Mouse (Mus musculus) liver, embryonic 13.5 days (tissue): ENCODE data around the gene Ms4a6b. TPM values are rescaled to one million over a fixed set of nuclear protein-coding genes. Genes with fewer than 3 reads are reported as not detected.
"Not testable (repeated sequence)": the region's sequence is repeated elsewhere in the genome, so short reads cannot be mapped to it uniquely, and the experiment has no call there.

Experiments
- ATAC-seq: fragments of 200-750 bp; cut with Nextera tagmentation; 2 replicates; pipeline ENCODE4 v1.8.0; 2017; ENCODE audit warnings: low read depth, mild to moderate bottlenecking, moderate number of reproducible peaks, moderate library complexity
- DNase-seq: peaks from one replicate; pipeline ENCODE4 v3.0.0; 2022
- H3K27ac ChIP-seq: fragments of 300-500 bp; sonication (generic); 2 replicates; pipeline ENCODE4 v1.5.1; 2015; ENCODE audit warnings: moderate library complexity, mild to moderate bottlenecking, inconsistent platforms
- H3K27me3 ChIP-seq: fragments of 300-500 bp; sonication (generic); 2 replicates; pipeline ENCODE4 v1.6.1; 2015; ENCODE audit warnings: mild to moderate bottlenecking, inconsistent platforms
- H3K36me3 ChIP-seq: fragments of 300-500 bp; sonication (generic); 2 replicates; pipeline ENCODE4 v1.6.1; 2015; ENCODE audit warnings: mild to moderate bottlenecking, inconsistent platforms
- H3K4me1 ChIP-seq: fragments of 300-500 bp; sonication (generic); replicated peaks from 2 replicates; pipeline ENCODE4 v1.6.1; 2015; ENCODE audit warnings: inconsistent platforms
- H3K4me2 ChIP-seq: fragments of 300-500 bp; sonication (generic); 2 replicates; pipeline ENCODE4 v1.6.1; 2015; ENCODE audit warnings: inconsistent platforms, mild to moderate bottlenecking, moderate library complexity
- H3K4me3 ChIP-seq: fragments of 300-500 bp; sonication (generic); replicated peaks from 2 replicates; pipeline ENCODE4 v1.5.1; 2015; ENCODE audit warnings: mild to moderate bottlenecking, inconsistent platforms
- H3K9ac ChIP-seq: fragments of 300-500 bp; sonication (generic); 2 replicates; pipeline ENCODE4 v1.6.1; 2015; ENCODE audit warnings: mild to moderate bottlenecking, inconsistent platforms
- H3K9me3 ChIP-seq: fragments of 300-500 bp; sonication (generic); replicated peaks from 2 replicates; pipeline ENCODE4 v1.6.1; 2016; ENCODE audit warnings: inconsistent platforms
- WGBS: fragments of 180-500 bp; shearing (Covaris S2); methylation state at CpG from one replicate; pipeline ENCODE4 v1.1.7; 2015; ENCODE audit not compliant: insufficient replicate concordance; 5-methylcytosine and 5-hydroxymethylcytosine counted together
- polyA plus RNA-seq: library from polyadenylated mRNA; unstranded; fragments of >200 nt; fragmentation: Nextera tagmentation; extraction: Ambion mirVana; gene quantifications from 2 replicates; pipeline ENCODE4 v1.2.1, GENCODE M21; 2015

The Ms4a6b gene
- 2.2 and 2.5 TPM in 2 replicates for polyA plus RNA-seq

GRCm38 (mm10) chr19:11516246-11516645 lies at the start of gene Ms4a6b:
Ms4a6b (plus strand) TSS chr19:11516512.
- no peak for DNase-seq
- Histone ChIP-seq H3K27me3 (no peaks in the 10 kb centered on the region), H3K36me3 (no peaks in the 10 kb centered on the region), H3K4me3 (no peak within 1 kb of the TSS), H3K9ac (no peak within 1 kb of the TSS), H3K4me2 (no peak within 1 kb of the TSS), H3K9me3 (no peaks in the 10 kb centered on the region), H3K27ac (no peak within 1 kb of the TSS), H3K4me1 (no peaks in the 10 kb centered on the region)
- ATAC-seq = no peak

- not testable (repeated sequence) for H3K9ac ChIP-seq, H3K27ac ChIP-seq, H3K4me3 ChIP-seq, H3K4me2 ChIP-seq, H3K4me1 ChIP-seq, DNase-seq, ATAC-seq, H3K9me3 ChIP-seq, H3K27me3 ChIP-seq, H3K36me3 ChIP-seq
- 41% methylated on average over 1 of the region's 1 CpGs for WGBS
These were observed 48.0 kb upstream of the Ms4a6b start for GRCm38 (mm10) chr19:11468361-11468760.

- H3K27me3 ChIP-seq, H3K36me3 ChIP-seq, H3K4me3 ChIP-seq, H3K4me2 ChIP-seq, H3K9ac ChIP-seq, H3K9me3 ChIP-seq, DNase-seq, ATAC-seq, H3K4me1 ChIP-seq: not testable (repeated sequence)
- WGBS = 28% methylated on average over 4 of the region's 4 CpGs
- peak within 1 kb of the TSS; percentile 4; the same call in 1 of the 2 replicates for H3K27ac ChIP-seq
These were observed 47.1 kb upstream of the Ms4a6b start, which contains the start of gene Ms4a6c for GRCm38 (mm10) chr19:11469215-11469614. Ms4a6c (plus strand) TSS chr19:11469366.

DNA sequence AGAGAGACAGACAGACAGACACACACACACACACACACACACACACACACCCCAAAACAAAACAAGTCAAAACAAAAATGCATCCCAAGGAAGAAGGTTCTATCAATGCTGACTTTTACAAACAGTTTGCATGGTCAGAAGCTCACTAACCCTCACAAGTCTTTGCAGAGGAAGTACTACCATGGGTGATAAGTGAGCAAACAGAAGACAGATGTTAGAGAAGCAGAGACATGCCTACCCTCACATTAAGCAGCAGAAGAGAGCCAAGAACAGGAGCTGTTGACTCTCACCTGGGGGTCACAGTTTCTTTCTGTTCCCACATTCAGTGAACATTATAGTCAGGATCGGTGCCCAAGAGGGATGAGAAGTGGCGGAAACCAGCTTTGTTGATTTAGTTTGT lies 36.6 kb upstream of the Ms4a6b start:
- 73% methylated on average over 2 of the region's 2 CpGs for WGBS
- Histone ChIP-seq H3K4me3 (no peak overlapping the region), H3K9me3 (no peaks in the 10 kb centered on the region), H3K27me3 (no peaks in the 10 kb centered on the region), H3K9ac (no peak overlapping the region), H3K4me1 (no peaks in the 10 kb centered on the region), H3K36me3 (no peaks in the 10 kb centered on the region), H3K4me2 (no peak overlapping the region), H3K27ac (no peak overlapping the region)
- no peak for DNase-seq
- no peak for ATAC-seq

- no peak for ATAC-seq
- Histone ChIP-seq H3K4me2 (no peak overlapping the region), H3K4me3 (no peak overlapping the region), H3K27ac (no peak overlapping the region), H3K27me3 (no peaks in the 10 kb centered on the region), H3K9ac (no peak overlapping the region), H3K4me1 (no peaks in the 10 kb centered on the region), H3K36me3 (no peaks in the 10 kb centered on the region), H3K9me3 (no peaks in the 10 kb centered on the region)
- WGBS = 71% methylated on average over 2 of the region's 2 CpGs
- no peak for DNase-seq
These were observed 33.6 kb upstream of the Ms4a6b start for GRCm38 (mm10) chr19:11482684-11483083.

DNA sequence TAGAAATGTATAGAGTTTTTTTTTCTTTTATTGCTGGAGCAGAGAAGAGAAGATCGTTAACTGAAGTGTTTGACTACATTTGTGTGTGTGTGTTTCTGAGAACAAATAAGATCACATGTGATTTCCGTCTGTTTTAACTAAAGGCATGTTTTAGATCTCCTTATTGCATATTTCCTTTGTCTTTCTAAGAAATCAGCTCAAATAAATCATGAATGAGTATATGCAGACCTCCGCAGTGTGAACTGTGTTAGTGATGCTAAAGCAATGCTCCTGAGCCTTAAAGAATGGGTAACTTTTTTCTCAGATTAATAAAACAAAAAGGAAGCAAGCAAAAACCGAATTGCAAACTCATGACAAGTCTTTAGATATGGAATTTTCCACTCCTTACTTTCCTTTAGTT lies 32.4 kb upstream of the Ms4a6b start:
- H3K4me3 ChIP-seq = no peak overlapping the region
- no peak for ATAC-seq
- WGBS = 49% methylated on average over 4 of the region's 4 CpGs

GRCm38 (mm10) chr19:11484388-11484787 lies 31.9 kb upstream of the Ms4a6b start:
- DNase-seq (no peak), ATAC-seq (no peak)
- Histone ChIP-seq H3K9me3 (no peaks in the 10 kb centered on the region), H3K36me3 (no peaks in the 10 kb centered on the region), H3K27ac (no peak overlapping the region), H3K4me2 (no peak overlapping the region), H3K27me3 (no peaks in the 10 kb centered on the region), H3K9ac (no peak overlapping the region), H3K4me3 (no peak overlapping the region), H3K4me1 (no peaks in the 10 kb centered on the region)
- WGBS = 43% methylated on average over 3 of the region's 3 CpGs

More for the DNA sequence above, 32.4 kb upstream of the Ms4a6b start:
- H3K27ac ChIP-seq = no peak overlapping the region
- no peak for DNase-seq
- no peaks in the 10 kb centered on the region for H3K4me1 ChIP-seq
- H3K27me3 ChIP-seq = no peaks in the 10 kb centered on the region
- H3K9me3 ChIP-seq = no peaks in the 10 kb centered on the region
- no peaks in the 10 kb centered on the region for H3K36me3 ChIP-seq
- no peak overlapping the region for H3K9ac ChIP-seq
- H3K4me2 ChIP-seq = no peak overlapping the region

DNA sequence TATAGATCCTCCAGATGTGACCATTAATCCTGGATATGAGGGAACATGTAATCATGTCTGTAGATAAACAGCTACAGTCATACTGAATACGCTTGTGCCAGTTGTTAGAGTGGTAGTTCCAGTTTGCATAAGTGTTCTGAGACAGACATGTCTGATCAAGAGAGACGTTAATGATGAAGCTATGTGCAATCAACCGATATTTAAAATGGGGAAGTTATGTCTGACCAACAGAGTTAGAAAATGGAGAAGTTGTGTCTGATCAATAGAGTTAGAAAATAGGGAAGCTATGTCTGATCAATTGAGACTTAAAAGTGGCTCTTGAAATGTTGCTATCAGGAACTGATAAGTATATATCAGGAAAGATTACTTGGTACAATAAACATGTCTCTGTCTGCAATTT lies 31.0 kb upstream of the Ms4a6b start:
- H3K9ac ChIP-seq = no peak overlapping the region
- no peaks in the 10 kb centered on the region for H3K27me3 ChIP-seq
- no peak overlapping the region for H3K4me2 ChIP-seq
- DNase-seq (no peak), ATAC-seq (no peak)
- H3K36me3 ChIP-seq = no peaks in the 10 kb centered on the region
- no peaks in the 10 kb centered on the region for H3K4me1 ChIP-seq
- 27% methylated on average over 3 of the region's 3 CpGs for WGBS
- H3K9me3 ChIP-seq = no peaks in the 10 kb centered on the region
- no peak overlapping the region for H3K4me3 ChIP-seq
- no peak overlapping the region for H3K27ac ChIP-seq

GRCm38 (mm10) chr19:11485746-11486145 lies 30.6 kb upstream of the Ms4a6b start, which contains the start of gene Gm8369:
Gm8369 (plus strand) TSS chr19:11485938.
- H3K27ac ChIP-seq = no peak within 1 kb of the TSS
- ATAC-seq = no peak
- 55% methylated on average over 2 of the region's 2 CpGs for WGBS

DNA sequence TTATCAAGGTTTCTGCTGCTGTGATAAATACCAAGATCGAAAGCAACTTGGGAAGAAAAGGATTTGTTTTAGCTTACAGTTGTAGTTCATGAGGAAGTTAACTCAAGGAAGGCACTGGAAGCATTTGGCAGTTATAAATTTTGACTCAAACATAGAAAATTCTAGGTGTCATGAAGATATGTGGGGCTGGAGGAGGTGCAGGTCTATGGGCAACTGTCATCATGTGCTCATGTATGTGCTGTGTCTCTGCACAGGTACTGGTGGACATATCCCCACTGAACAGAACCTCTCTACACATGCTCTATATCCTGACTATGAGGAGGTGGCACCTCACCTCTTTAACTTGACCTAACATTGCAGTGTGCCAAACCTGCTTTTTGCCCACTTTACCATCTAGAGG lies 29.7 kb upstream of the Ms4a6b start:
- H3K9me3 ChIP-seq = no peaks in the 10 kb centered on the region
- H3K36me3 ChIP-seq = no peaks in the 10 kb centered on the region
- ATAC-seq (no peak), DNase-seq (no peak)
- H3K4me2 ChIP-seq = no peak overlapping the region
- no peaks in the 10 kb centered on the region for H3K27me3 ChIP-seq
- H3K4me1 ChIP-seq = no peaks in the 10 kb centered on the region
- H3K27ac ChIP-seq = no peak overlapping the region
- 56% methylated on average over 1 of the region's 1 CpGs for WGBS
- no peak overlapping the region for H3K9ac ChIP-seq
- H3K4me3 ChIP-seq = no peak overlapping the region

More at GRCm38 (mm10) chr19:11485746-11486145, 30.6 kb upstream of the Ms4a6b start, which contains the start of gene Gm8369:
- Histone ChIP-seq H3K9ac (no peak within 1 kb of the TSS), H3K9me3 (no peaks in the 10 kb centered on the region), H3K36me3 (no peaks in the 10 kb centered on the region), H3K27me3 (no peaks in the 10 kb centered on the region), H3K4me2 (no peak within 1 kb of the TSS), H3K4me1 (no peaks in the 10 kb centered on the region), H3K4me3 (no peak within 1 kb of the TSS)
- no peak for DNase-seq

DNA sequence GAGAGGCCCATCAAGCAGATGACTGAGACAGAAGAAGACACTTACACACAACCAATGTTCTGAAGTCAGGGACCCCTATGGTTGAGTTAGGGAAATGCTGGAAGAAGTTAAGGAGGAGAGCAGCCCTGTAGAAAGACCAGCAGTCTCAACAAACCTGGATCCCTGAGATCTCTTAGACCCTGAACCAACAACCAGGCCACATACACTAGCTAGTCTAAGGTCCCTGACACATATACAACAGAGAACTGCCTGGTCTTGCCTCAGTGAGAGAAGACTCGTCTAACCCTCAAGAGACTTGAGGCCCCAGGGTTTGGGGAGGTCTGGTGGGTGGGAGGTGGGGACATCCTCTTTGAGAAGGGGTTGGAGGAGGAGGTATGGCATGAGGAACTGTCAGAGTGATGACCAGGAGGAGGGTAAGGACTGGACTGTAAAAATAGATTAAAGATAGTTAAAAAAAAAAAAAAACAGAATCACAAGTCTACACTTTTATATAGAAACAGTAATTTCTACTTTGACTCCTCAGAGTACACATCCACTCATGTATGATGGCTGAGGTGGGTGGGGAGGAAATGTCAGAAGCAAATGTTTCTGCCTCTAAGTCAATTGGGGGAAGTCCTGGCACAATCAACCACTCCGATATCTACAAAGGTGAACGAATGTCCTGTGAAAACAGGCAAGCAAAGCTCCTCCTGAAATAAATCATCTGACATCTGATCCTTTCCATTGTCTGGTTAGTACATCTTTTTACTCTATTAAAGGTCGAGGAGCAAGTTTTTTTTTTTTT lies 24.7 kb upstream of the Ms4a6b start:
- no peaks in the 10 kb centered on the region for H3K4me1 ChIP-seq
- ATAC-seq (no peak), DNase-seq (no peak)
- H3K9ac ChIP-seq = no peak overlapping the region
- no peaks in the 10 kb centered on the region for H3K36me3 ChIP-seq
- no peak overlapping the region for H3K4me3 ChIP-seq
- no peaks in the 10 kb centered on the region for H3K9me3 ChIP-seq
- no peaks in the 10 kb centered on the region for H3K27me3 ChIP-seq
- H3K27ac ChIP-seq = no peak overlapping the region
- H3K4me2 ChIP-seq = no peak overlapping the region
- 44% methylated on average over 4 of the region's 4 CpGs for WGBS

GRCm38 (mm10) chr19:11492671-11493070 lies 23.6 kb upstream of the Ms4a6b start:
- H3K9ac ChIP-seq = no peak overlapping the region
- H3K9me3 ChIP-seq = no peaks in the 10 kb centered on the region
- DNase-seq (no peak), ATAC-seq (no peak)
- H3K27ac ChIP-seq = no peak overlapping the region
- H3K27me3 ChIP-seq = no peaks in the 10 kb centered on the region
- H3K36me3 ChIP-seq = no peaks in the 10 kb centered on the region
- H3K4me2 ChIP-seq = no peak overlapping the region
- 56% methylated on average over 1 of the region's 1 CpGs for WGBS
- no peaks in the 10 kb centered on the region for H3K4me1 ChIP-seq
- no peak overlapping the region for H3K4me3 ChIP-seq
